Mouse (Mus musculus) urinary bladder, postnatal 4 days (tissue): ENCODE results near the gene Nudt13.
"Not testable (repeated sequence)": the region's sequence is repeated elsewhere in the genome, so short reads cannot be mapped to it uniquely, and the experiment has no call there.

ENCODE experiments used
- DNase-seq, 2 experiments: peaks; one replicate each; pipeline ENCODE4 v3.0.0; 2021 to 2022; ENCODE audit warnings: low spot score in 2 of 2

The Nudt13 gene

DNA sequence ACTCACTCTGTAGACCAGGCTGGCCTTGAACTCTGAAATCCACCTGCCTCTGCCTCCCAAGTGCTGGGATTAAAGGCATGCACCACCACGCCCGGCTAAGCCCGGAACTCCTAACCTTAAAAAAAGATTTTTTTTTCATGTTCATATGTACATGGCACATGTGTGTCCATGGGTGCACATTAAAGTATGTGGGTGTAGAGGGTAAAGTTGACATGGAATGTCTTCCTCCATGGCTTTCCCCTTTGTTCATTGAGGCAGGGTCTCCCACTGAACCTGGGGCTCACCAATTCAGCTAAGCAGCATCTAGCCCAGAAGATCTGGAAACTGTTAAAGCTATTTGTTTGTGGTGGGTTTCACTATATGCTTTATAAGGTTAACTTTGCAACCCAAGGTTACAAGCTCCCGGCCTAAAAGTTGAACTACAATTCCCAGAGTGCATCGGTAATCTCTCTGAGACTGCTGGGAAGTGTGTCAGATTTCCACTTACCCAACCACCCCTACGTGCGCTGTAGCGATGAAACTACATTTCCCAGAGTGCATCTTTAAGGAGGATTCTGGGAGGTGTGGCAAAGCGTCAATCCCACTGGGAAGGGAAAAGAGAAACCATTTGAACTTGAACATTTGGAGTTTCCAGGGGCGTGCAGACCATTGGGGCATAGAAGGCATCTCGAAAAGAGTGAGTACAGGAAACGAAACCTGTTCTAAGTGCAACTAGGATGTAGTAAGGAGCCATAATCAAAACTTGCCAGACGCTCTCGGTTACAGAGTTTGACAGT lies at the start of gene Nudt13:
TSS of gene Nudt13 (plus strand) at position 581 of the 776 bp plus-strand sequence.
- DNase-seq: peak; percentile 69 to 71

DNA sequence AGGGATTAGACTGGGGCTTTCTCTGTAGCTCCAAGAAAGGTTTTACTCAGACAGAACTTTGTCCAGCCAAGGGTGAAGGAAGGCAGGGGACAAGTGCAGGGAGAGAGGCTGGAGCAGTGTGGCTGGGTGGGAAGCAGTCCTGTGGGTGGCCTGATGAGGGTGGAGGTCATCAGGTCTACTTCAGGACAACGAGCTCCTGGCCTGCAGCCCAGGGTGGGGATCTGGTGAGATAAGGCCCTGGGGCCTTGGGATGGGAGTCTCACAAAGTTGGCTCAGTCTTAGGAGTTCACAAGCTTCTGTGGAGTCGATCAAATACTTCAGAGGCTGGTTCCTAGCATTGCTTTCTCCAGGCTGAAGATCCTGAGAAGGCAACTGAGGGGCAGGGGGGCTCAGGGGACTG lies 49.2 kb upstream of the Nudt13 start:
- no peak for DNase-seq

DNA sequence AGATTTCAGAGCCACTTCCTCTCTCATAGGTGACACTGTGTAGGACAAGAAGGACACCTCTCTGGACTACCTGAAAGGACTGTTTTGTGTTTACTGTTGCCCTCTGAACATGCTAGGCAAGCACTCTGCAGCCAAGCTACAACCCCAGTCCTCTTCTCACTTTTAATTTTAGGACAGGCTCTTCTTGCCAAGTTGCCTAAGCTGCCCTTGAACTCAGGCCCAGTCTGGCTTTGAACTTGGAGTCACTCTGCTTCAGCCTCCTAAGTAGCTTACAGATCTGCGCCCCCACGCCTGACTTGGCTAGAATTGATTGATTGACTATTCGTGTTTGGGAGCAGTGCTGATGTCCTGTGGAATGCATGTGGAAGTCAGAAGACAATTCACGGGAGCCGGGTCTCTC lies 48.6 kb upstream of the Nudt13 start:
- no peak for DNase-seq

DNA sequence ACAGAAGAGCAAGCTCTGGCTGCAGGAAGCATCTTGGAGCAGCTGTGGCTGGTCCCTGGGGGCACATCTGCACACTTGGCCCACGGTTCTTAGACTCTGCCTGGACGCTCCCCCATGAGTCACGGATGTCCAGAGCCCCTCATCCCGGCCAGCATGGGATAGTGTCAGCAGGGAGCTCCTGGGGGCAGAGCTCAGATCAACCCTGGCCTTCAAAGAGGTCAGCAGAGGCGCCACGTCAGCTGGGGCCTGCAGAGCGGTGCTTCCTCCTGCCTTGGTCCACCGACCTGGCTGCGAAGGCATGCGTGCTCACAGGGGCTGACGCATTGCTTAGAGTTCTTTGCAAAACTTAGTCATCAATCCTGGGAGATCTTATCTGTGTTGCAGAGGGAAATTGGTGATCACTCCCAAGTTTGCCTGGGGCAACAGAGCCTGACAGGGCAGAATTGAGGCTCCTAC lies 47.7 kb upstream of the Nudt13 start:
- DNase-seq: no peak

DNA sequence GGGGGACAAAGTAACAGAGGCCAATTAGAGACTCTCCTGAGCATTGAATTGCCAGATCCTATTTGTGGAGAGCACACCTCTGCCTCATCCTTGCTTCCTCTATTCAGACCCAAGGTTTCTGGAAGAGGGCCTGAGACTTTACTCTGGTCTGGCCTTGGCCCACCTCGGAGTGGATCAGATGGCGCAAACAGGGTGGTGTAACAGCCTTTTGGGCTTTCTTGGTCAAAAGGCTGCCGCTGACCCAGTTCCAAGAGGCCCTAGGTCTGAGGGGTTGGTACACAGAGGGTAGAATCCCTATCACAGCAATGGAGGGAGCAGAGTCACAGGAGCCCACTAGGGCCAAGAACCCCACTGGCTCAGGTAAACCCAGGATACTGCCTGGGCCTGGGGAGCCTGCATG lies 46.5 kb upstream of the Nudt13 start:
- no peak for DNase-seq

DNA sequence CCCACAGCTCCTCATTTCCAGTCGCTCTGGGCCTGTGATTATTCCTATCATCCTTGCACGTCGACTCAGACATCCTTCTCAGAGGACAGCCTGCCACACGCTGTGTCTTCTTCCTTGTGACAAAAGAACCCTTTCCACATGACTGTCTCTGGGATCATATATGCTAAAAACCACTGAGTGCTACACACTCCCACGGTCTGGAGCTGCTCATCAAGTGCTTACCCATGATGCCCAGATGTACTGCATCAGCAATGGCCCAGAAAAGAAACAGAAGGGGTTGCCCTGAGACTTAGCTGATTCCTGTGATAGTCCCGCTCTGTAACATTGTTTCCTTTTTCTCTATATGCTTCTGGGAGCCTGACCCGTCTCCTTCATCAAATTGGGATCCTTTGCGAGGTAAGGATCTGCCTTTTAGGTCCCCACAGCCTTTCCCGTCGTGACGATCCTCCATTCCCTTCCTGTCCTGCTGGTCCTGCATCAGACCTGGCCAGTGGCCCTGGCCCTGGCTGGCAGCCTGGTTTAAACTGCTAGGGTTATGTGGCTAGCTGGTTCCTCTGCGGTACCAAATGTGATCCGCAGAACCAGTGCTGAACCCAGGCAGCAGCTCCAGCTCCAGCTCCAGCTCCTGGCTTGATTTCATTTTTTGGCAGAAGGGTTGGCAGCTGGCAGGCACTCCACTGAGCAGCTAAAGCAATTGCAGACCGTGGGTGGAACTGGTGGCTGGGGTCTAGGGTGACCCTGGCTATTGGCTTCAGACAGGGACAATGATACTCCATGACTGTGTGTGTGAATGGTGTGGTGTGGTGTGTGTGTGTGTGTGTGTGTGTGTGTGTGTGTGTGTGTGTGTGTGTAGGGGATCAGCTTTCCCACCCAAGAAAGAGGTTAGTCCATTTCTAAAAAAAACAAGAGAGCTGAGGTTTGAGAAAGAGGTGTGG lies 44.0 kb upstream of the Nudt13 start:
- no peak for DNase-seq

DNA sequence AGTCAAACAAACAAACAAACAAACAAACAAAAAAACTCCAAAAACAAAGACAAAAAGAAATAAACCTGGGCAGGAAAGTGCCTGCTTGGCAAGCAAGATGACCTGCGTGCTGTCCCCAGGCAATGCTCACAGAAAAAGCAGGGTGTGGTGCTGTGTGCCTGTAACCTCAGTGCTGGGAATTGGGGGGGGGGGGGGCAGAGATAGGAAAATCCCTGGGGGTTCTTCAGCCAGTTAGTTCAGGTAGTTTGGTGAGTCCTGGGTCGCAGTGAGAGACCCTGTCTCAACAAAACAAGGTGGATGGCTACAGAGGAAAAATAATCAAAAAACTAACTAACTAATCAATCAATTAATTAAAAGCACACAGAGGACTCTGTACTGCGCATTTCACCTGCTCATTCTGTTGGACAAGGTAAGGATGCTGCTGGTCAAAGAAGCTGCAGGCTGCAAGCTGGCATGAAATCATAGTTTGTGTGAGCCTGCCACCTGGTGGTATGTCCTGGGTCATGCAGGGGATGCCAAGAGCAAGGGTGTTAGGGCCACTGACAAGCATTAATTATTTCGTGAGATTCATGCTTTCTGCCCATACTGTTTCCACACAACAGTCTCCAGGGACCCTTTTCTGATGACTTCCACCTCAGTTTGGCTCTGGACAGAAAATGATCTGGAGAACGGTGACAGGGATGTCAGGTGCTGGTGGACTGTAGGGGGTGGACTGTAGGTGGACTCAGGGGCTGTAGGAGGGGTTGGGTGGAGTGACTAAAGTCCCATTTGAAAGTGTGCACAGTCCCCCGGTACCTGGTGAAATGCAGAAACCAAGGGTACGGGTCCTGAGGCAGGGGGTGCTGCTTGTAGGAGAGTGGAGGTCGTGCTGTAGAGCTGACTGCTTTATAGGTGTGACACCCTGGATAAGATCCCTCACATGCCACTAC lies 36.0 kb upstream of the Nudt13 start:
- DNase-seq: peak; percentile 66 to 81

DNA sequence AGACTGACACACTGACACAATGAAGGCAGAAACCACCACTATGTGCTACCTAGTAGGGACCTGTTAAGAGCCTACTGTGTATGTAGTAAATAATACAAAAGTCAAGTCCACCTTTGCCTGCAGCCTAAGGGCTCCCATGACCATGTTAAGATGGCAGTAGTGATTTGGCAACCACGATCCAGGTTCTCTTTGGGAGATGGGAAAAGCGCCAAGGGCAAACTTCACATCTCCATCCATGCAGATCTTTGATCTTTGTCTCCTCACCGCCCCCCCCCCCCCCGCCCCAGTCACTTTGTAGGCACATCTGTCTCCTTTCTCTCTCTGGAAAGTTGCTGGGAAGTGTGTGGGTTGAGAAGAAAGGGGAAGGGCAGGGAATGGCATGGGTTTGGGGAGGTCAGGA lies 32.2 kb upstream of the Nudt13 start:
- no peak for DNase-seq

DNA sequence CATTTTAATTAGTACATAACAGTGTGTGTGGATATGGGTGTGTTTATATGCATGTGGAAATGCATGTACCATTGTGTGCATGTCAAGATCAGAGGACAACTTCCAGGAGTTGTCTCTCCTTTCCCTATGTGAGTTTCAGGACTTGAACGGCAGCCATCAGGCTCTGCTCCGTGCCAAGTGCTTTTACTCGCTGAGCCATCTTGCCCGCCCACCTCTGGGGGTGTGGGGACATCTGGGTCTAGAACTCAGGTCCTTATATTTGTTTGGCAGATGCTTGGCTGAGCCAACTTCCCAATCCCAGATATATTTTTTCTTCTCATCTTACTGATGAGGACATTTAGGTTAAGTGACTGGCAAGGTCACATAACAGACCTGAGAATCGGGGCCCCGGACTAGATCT lies 26.1 kb upstream of the Nudt13 start:
- DNase-seq: no peak

DNA sequence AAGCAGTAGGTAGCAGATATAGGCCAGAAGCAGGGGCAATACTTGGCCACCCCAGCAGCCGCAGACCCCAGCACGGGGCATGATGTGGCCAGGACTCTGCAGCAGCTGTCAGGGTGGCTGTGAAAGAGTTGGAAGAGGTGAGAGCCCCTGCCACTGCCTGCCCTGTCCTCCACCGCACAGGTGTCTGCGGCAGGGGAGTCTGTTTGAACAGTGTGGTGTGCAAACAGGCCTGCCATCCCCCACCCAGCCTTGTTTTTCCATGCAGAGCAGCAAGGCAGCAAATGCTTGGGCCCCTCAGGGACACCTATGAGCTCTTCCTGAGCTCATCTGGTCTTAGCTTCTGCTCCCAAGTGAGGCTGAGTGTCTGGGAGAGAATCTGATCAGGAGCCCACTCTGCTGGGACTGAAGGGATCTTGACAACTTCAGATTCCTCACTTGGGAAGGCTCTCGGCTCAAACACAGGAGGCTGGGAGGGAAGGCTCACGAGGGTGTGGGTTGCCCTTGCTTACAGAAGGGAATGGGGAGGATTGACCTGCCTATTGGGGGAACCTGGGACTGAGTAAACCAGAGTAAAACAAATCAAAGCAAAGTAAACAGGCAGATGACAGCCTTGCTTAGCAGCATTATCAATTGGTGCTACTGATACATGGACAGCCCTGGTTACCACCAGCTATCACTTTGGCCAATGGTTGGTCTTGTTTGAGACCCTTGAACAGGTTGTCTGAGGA lies 25.3 kb upstream of the Nudt13 start, which contains the start of gene Kcnk16:
TSS of gene Kcnk16 (minus strand) at position 118 of the 728 bp plus-strand sequence.
- no peak for DNase-seq

DNA sequence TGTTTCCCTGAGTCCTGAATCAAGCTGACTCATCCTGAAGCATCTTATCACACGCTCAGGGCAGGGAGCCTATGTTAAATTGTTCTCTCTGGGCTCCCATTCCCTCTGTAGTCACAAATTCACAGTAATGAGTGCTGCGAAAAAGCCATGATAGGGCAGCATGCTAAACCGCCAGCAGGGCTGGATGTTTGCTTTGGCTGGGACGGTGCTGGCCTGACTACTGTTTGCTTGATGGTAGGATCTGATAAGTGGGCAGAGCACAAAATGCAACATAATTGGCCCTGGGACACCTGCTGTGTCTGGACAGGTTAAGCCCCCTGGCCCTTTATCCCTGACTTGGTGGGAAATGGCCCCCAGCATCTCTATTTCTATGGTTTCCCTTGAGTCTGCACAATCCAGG lies 3.1 kb upstream of the Nudt13 start:
- DNase-seq: no peak

DNA sequence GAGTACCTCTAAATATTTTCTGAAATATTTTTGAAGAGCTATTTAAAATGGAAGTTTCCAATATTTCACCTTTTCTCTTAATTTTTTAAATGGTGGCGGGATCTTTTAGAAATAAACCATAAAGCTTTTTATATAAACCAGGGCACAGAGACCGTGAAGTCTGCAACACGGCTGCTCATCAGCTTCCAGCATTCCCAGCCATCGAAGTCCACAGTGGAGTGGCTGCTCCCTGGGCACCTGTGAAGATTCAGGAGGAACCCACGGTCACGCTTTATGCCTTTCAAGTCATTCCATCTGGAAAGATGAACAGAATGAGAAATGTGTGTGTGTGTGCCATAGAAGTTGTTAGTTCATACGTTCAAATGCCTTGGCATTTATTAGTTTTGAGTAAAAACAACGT lies 450 bp downstream of the Nudt13 start:
- DNase-seq: no peak

DNA sequence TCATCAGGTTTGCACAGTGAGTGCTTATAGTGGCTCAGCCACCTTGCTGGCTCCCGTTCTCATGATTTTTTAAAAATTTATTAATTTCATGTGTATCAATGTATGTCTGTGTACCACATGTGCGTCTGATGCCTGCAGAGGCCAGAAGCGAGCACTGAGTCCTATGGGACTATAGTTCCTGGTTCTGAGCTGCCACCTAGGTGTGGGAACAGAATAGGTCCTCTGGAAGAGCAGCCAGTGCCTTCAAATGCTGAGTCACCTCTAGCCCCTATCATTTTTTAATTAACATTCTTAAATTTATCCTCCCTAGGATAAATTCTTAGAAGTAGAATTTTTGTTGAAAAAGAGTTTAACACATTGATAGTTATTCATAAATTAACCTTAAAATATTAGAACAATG lies 3.1 kb downstream of the Nudt13 start:
- no peak for DNase-seq

DNA sequence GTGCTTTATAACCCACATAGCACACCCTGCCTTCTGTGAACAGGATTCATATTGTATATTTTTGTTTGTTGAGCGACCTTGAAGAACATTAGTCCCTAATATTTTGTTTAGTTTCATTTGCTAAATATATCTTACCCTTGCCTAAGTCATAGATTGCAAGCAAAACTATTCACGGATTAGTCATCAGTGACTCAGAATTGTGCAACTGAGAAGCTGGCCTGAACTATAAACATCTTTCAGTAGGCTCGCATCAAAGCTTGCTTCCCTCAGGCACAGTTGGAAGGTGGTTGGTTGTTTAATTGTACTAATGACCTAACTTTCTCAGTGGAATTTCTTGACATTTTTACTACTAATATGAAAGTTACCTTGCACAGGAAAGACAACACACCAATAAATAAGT lies 3.6 kb downstream of the Nudt13 start:
- no peak for DNase-seq

DNA sequence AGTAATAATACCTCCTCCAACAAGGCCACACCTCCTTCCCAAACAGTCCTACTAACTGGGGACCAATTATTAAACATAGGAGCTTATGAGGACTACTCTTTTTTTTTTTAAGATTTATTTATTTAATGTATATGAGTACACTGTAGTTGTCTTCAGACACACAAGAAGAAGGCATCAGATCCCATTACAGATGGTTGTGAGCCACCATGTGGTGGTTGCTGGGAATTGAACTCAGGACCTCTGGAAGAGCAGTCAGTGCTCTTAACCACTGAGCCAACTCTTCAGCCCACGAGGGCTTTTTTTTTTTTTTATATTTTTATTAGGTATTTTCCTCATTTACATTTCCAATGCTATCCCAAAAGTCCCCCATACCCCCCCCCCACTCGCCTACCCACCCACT lies 10.6 kb downstream of the Nudt13 start:
- not testable (repeated sequence) for DNase-seq

DNA sequence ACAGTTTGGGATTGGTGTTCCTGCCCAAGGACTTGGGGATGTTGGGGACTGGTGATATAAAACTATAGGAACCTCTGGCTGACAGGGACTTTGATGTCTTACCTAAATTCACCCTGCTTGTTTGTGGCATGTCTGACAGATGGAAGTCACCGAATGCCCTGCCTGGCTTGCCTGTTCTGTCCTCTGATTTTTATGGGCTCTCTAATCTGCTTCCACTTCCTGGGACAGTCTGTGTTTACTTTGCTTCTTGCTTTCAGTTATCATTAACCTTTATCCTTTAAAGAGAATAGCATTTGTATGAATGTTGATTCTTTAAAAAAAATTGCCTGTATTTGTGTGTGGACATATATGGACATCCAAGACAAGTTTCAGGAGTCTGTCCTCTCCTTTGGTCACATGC lies 20.6 kb downstream of the Nudt13 start:
- no peak for DNase-seq

DNA sequence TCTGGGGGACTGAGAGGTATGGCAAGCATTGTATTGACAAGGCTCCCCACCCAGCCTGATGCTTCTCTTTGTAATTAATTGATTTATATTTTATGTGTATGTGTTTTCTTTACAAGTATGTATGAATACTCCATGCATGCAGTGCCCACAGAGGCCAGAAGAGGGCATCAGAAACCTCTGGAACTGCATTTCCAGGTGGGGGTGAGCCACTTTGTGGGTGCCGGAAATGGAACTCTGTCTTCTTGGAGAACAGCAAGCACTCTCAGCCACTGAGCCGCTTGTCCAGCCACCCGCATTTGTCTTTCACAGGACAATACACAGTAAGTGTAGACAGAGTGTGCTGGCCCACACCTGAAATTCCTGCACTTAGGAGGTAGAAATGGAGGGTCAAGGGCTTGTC lies 24.9 kb downstream of the Nudt13 start:
- no peak for DNase-seq

DNA sequence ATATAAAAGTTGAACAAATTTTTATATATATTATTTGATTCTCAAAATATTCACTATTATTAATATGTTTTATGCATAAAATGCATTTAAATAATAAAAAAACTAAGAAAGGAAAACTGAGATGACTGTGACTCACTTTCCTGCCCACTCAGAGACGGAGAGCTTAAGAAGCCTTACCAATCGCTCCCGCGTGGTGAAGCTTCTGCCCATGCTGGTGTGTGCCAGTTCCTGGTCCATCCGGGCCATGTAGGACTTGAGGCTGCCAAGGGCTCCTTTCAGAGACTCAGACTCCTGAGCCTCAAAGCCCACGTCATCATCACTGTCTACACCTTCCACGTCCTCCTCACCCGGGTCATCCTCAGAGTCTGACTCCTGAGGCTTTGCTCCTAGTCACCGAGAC lies 29.7 kb downstream of the Nudt13 start:
- DNase-seq: no peak

DNA sequence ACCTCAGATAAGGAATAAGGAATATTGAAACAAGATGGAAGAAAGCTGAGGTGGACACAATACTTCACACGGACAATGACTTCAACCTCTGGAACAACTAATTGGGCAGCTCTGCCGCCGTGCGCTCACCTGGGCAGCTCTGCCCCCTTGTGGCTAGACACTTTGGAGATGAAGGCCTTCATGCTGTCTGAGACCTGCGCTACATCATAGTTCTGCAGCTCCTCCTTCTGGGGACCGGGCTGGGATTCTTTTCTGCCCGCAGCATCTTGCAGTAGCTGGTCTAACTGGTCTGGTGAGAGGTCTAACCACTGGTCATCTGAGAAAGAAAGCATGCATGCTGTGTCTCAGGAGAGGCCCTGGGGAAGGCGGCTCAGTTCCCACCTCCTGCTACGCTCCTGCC lies 34.0 kb downstream of the Nudt13 start:
- peak; percentile 50 to 63 for DNase-seq

DNA sequence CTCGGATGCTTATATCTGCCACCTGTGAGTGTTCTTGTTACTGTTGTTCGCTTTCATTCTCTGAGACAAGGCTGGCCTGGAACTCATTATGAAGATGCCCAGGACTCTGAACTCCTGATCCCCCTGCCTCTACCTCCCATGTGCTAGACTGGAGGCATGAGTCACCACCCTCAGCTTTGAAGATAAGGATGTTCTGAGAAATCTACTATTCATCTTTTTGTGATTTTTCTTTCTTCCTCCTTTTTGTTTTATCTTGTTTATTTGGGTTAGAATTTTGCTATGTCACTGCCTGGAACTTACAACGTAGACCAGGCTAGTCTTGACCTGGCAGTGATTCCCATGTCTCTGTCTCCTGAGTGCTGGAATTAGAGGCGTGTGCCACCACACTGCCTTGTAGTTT lies 36.8 kb downstream of the Nudt13 start:
- no peak for DNase-seq

DNA sequence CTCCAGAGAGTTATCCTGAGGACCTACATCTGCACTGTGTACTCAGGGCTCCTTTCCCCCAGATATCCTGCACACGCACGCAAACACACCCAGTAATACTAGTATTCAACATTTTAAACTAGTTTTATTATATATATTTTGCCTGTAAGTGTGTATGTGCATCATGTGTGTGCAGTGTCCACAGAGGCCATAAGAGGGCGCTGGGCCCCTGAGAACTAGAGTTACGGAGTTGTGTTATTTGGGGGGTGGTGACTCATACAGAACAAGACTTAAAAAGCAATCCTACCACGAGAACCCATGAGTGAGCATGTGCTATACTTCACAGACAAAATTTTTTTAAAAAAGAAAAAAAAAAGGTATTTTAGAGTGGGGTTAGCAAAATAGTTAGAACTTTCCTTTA lies 44.9 kb downstream of the Nudt13 start:
- no peak for DNase-seq
